Mouse (Mus musculus) embryonic stem cell, embryonic (primary cell): ENCODE data around the gene Oas3.
"Not testable (repeated sequence)": the region's sequence is repeated elsewhere in the genome, so short reads cannot be mapped to it uniquely, and the experiment has no call there.

Source experiments
- CTCF ChIA-PET, 4 experiments: fragments of 300-600 bp in 2 of 4; fragments of 350-600 bp in 2 of 4; sonication (Branson Sonifier 250); formaldehyde crosslinking; loops; one replicate each; lab custom pipeline; 2022; ENCODE audit warnings: inconsistent platforms in 2 of 4; lab: Charles Lee
- POLR2A ChIA-PET, 4 experiments: fragments of 300-600 bp in 2 of 4; fragments of 350-600 bp in 2 of 4; sonication (Branson Sonifier 250); formaldehyde crosslinking; loops; one replicate each; lab custom pipeline; 2022; ENCODE audit warnings: antibody characterized with exemption in 4 of 4, inconsistent platforms in 1 of 4; lab: Charles Lee

Gene Oas3

DNA sequence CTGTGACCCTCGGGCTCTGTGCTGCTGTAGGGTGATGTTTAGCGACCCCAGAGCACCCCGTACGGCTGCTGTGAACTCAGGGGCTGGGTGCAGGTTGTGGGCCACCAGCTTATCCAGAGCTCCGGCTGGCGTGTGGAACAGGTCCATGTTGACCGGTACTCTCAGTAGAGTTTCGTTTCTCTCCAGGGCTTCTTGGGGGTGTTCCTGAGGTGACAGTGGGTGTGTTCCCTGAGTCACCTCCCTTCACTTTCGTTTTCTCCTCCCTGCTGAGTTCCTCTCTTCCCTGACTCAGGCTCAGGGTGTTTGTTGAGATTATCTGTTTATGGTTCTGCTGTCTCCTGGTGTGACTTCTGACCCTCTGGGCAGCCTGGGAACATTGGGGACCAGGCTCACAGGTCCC, at the start of gene Oas3:
Oas3 (minus strand) TSS at position 184 of the 400 bp plus-strand sequence.
- ChIA-PET CTCF (interaction anchor here in 2 of 4 experiments (0.7 to 1.5 kb wide), 2 partner anchors 29 to 157 kb away, joined by 3 to 4 read pairs; no protein-coding TSS in a partner anchor), POLR2A (no interaction called here)

- CTCF ChIA-PET = no interaction called here
- POLR2A ChIA-PET = interaction anchor here in 2 of 4 experiments (0.5 to 1.1 kb wide), 5 partner anchors 15 to 1914 kb away, joined by 3 to 4 read pairs (median 3); no protein-coding TSS in a partner anchor
Observed at GRCm38 (mm10) chr5:120818999-120819398, 41.5 kb upstream of the Oas3 start.

DNA sequence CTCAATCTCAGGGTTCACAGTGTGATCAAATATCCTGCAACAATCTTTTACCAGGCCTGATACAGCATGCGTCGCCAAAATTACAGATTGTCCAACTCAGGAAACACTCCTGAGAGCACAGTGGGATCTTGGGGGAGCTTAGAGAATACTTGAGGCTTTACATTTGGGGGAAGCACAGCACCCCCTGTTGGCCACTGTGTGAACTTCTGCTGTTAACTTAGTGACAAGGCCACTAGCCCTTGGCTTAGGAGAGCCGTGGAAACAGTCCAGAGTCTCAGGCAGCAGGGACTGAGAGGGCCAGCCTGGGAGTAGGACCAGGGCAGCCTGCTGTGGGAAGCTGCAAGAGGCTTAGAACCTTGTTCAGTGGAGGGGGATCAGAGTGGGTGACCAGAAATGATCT, 38.5 kb upstream of the Oas3 start:
- CTCF ChIA-PET = interaction anchor here (0.7 to 2.0 kb wide), 16 partner anchors 9 to 344 kb away, joined by 3 to 11 read pairs (median 4); partner anchors contain the start of gene Oas1e (in 2 of the 4)
- POLR2A ChIA-PET = interaction anchor here in 3 of 4 experiments (0.5 to 1.4 kb wide), 6 partner anchors 18 to 199 kb away, joined by 3 to 4 read pairs (median 3); no protein-coding TSS in a partner anchor

- CTCF ChIA-PET = interaction anchor here in 2 of 4 experiments (0.6 to 2.1 kb wide), 9 partner anchors 10 to 208 kb away, joined by 3 to 6 read pairs (median 4); partner anchors contain the start of gene Rasal1 (in 1 of the 2)
- POLR2A ChIA-PET = interaction anchor here in 3 of 4 experiments (0.6 to 2.4 kb wide), 23 partner anchors 21 to 569 kb away, joined by 3 to 14 read pairs (median 3); partner anchors contain the start of genes Oas1a (in 2 of the 3), Iqcd (in 1 of the 3), Oas1g (in 1 of the 3) and Rpl6 (in 1 of the 3)
Observed at GRCm38 (mm10) chr5:120813023-120813422, 35.6 kb upstream of the Oas3 start.

DNA sequence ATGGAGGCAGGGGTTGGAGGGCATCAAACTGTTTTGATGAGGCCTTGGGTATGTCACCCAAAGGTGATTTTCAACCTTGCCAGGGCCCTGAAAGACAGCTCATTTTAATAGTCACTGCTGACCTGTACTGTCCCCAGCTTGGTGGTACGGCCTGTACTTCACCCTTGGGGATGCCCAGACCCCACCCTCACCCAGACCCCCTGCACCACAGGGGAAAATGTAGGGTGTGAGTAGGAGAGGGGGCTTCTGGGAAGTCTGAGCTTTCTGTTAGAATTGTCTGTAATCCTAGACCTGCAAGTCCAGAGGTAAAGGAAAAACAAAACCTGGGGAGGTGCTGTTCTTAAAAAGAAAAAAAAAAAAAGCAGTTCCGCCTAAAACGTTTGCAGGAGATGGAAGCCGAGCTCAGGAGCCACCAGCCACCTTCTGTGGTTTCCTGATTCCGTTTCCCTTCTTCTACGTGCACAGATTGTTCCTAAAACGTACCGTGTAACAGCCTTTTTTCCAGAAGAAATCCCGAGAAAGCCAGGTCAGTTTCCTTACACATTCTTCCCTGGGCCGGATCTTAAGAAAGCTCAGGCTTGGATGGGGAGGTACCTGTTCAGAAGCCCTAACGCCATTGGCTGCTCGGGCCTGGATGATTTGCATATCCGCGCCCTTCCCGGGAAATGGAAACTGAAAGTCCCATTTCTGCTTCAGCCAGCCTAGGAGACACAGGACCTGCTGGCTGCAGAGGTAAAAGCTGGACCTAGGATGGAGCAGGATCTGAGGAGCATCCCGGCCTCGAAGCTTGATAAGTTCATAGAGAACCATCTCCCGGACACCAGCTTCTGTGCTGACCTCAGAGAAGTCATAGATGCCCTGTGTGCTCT, 34.7 kb upstream of the Oas3 start, which contains the start of gene Oas1c:
Oas1c (minus strand) TSS at position 564 of the 869 bp plus-strand sequence.
- ChIA-PET CTCF (interaction anchor here (0.6 to 1.6 kb wide), 27 partner anchors 20 to 710 kb away, joined by 3 to 6 read pairs (median 4); partner anchors contain the start of genes Oas1a (in 1 of the 4), Oas1d (in 1 of the 4) and Rasal1 (in 1 of the 4)), POLR2A (interaction anchor here (0.6 to 2.4 kb wide), 38 partner anchors 9 to 794 kb away, joined by 3 to 14 read pairs (median 3); partner anchors contain the start of genes Oas1a (in 2 of the 4), Oas1g (in 2 of the 4), Iqcd (in 1 of the 4) and Rpl6 (in 1 of the 4))

DNA sequence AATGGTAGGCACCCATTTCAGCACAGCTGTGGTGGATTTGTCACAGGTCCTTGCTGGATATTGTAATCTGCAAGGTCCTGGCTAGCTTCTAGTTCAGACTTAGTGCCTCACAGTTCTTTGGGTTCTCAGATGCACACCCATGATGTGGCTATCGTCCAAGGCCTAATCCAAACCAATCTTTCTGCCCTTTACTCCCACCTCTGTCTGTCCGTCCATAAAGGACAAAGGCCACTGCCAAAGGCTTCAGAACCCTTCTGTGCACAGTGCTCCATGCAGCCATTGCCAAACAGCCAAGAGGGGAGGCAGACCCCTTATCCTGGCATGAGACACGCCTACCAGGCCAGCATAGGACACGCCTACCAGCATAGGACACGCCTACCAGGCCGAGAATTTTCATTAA, 31.7 kb upstream of the Oas3 start:
- CTCF ChIA-PET = interaction anchor here in 1 of 4 experiments (1.1 to 1.6 kb wide), 3 partner anchors 28 to 191 kb away, joined by 3 to 5 read pairs (median 4); no protein-coding TSS in a partner anchor

DNA sequence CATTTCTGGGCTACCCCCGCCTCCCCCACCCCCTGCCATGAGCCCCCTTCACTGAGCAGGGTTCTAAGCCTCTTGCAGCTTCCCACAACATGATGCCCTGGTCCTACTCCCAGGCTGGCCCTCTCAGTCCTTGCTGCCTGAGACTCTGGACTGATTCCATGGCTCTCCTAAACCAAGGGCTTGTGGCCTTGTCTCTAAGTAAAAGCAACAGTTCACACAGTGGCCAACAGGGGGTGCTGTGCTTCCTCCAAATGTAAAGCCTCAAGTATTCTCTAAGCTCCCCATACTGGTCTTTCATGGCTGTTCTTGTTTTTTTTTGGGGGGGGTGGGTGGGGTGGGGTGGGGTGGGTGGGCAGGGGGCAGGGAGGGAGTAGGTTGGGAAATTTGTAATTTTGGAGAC, 29.0 kb upstream of the Oas3 start:
- POLR2A ChIA-PET = interaction anchor here in 2 of 4 experiments (0.6 kb wide), 2 partner anchors 244 to 402 kb away, joined by 3 to 4 read pairs; no protein-coding TSS in a partner anchor
- CTCF ChIA-PET = interaction anchor here (0.6 to 1.9 kb wide), 31 partner anchors 9 to 497 kb away, joined by 3 to 22 read pairs (median 4); partner anchors contain the start of genes Oas1e (in 1 of the 4), Oas1g (in 1 of the 4), Oas1h (in 1 of the 4) and Sds (in 1 of the 4)

More for the DNA sequence above, 31.7 kb upstream of the Oas3 start:
- POLR2A ChIA-PET = no interaction called here

DNA sequence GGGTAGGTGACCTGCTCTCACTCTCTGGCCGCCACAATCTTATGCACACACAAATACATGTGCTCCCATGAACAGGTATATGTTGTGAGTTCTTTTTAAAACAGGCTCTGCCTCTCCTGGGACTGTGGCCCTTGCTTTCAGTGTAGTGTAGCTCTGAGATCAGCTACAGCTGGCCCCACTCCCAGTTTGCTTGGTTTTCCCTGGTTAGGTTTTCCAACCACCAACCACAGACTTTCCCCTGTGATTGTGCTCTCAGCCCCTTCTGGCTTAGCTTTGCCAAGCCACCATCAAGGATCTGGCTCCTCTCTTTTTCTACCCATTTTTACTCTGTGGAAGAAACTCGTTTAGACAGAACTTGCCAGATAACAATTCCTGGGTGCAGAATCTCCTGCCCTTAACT, 26.1 kb upstream of the Oas3 start:
- ChIA-PET POLR2A (no interaction called here), CTCF (interaction anchor here in 1 of 4 experiments (2.2 kb wide), 1 partner anchor 10 kb away, joined by 5 read pairs; no protein-coding TSS in a partner anchor)

- POLR2A ChIA-PET, CTCF ChIA-PET: not testable (repeated sequence)
Observed at GRCm38 (mm10) chr5:120798943-120799342, 21.5 kb upstream of the Oas3 start.

GRCm38 (mm10) chr5:120798147-120798546, 20.7 kb upstream of the Oas3 start:
- POLR2A ChIA-PET = not testable (repeated sequence)
- CTCF ChIA-PET = interaction anchor here in 2 of 4 experiments (0.6 to 1.9 kb wide), 3 partner anchors 8 to 118 kb away, joined by 3 to 5 read pairs (median 3); no protein-coding TSS in a partner anchor

GRCm38 (mm10) chr5:120795480-120796034, 18.1 kb upstream of the Oas3 start, which contains the start of gene Oas1e:
Gene Oas1e (minus strand): TSS chr5:120795530.
- POLR2A ChIA-PET = interaction anchor here (0.6 to 1.4 kb wide), 9 partner anchors 52 to 324 kb away, joined by 3 to 5 read pairs (median 3); partner anchors contain the start of gene Oas1g (in 1 of the 4)
- CTCF ChIA-PET = interaction anchor here in 3 of 4 experiments (0.6 to 1.5 kb wide), 23 partner anchors 11 to 1966 kb away, joined by 3 to 7 read pairs (median 3); partner anchors contain the start of gene Cfap73 (in 1 of the 3)

GRCm38 (mm10) chr5:120793043-120793442, 15.6 kb upstream of the Oas3 start:
- ChIA-PET POLR2A (interaction anchor here in 2 of 4 experiments (0.5 to 1.1 kb wide), 2 partner anchors 10 to 59 kb away, joined by 3 to 4 read pairs; no protein-coding TSS in a partner anchor), CTCF (interaction anchor here (0.5 to 1.3 kb wide), 21 partner anchors 10 to 679 kb away, joined by 3 to 6 read pairs (median 3); partner anchors contain the start of gene Oas1c (in 1 of the 4))

DNA sequence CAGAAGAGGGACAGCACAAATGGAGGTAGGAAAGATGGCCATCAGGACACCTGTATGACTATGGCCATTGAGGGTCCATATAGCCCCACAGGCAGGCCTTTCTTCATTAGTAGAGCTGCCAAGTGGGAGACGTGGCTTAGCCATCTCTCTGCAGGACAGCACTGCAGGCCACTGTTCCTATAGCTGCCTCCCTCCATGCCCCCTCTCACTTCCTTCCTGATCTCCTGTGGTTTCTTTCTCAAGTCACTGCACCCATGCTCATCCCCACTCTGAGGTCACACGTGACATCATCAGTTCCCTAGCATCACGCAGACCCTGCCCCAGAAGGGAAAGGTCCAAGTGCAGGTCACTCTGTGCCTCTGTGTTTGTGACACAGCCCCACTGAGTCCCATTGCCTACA, 9.6 kb upstream of the Oas3 start:
- ChIA-PET CTCF (interaction anchor here in 1 of 4 experiments (0.6 kb wide), 1 partner anchor 83 kb away, joined by 8 read pairs; no protein-coding TSS in a partner anchor), POLR2A (no interaction called here)

DNA sequence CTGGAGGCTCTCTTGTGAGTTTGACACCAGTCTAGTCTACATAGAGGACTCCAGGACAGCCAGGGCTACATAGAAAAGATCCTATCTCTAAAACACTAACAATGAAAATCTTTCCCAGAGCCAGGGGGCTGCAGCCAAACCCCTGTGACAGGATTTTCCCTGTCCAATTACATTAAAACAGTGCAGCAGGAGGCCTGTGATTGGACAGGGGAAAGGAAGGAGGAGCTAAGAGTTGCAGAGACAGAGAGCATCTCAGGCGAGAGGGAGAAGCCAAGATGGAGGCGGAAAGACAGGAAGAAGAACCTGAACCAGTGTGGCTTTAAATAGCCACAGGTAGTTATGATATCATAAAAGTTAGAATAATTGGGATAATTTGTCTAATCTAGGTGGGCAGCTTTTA, 5.0 kb upstream of the Oas3 start:
- ChIA-PET CTCF (interaction anchor here (0.6 to 2.8 kb wide), 31 partner anchors 10 to 318 kb away, joined by 3 to 28 read pairs (median 4); partner anchors contain the start of genes Oas1e (in 2 of the 4), Iqcd (in 1 of the 4), Oas1c (in 1 of the 4) and Plbd2 (in 1 of the 4)), POLR2A (interaction anchor here in 3 of 4 experiments (0.7 to 3.1 kb wide), 13 partner anchors 8 to 267 kb away, joined by 3 to 14 read pairs (median 3); partner anchors contain the start of gene Oas1c (in 1 of the 3))

GRCm38 (mm10) chr5:120781646-120782045, 4.2 kb upstream of the Oas3 start:
- CTCF ChIA-PET = interaction anchor here (0.6 to 2.8 kb wide), 26 partner anchors 10 to 497 kb away, joined by 3 to 28 read pairs (median 4); partner anchors contain the start of genes Oas1e (in 1 of the 4), Oas2 (in 1 of the 4) and Rasal1 (in 1 of the 4)
- POLR2A ChIA-PET = interaction anchor here in 3 of 4 experiments (0.6 to 3.1 kb wide), 8 partner anchors 19 to 161 kb away, joined by 3 to 14 read pairs (median 4); partner anchors contain the start of genes Oas1c (in 1 of the 3) and Oas2 (in 1 of the 3)

GRCm38 (mm10) chr5:120779922-120780321, 2.5 kb upstream of the Oas3 start:
- CTCF ChIA-PET = interaction anchor here in 1 of 4 experiments (1.2 kb wide), 1 partner anchor 174 kb away, joined by 3 read pairs; no protein-coding TSS in a partner anchor
- POLR2A ChIA-PET = interaction anchor here in 1 of 4 experiments (1.0 kb wide), 1 partner anchor 18 kb away, joined by 3 read pairs; no protein-coding TSS in a partner anchor
